Mouse (Mus musculus): ENCODE results near the gene Ccdc136. TPM values are rescaled to one million over a fixed set of nuclear protein-coding genes. Genes with fewer than 3 reads are reported as not detected.
A peak's percentile ranks its signal among the peaks of the same experiment; 100 is the strongest.
"Not testable (repeated sequence)": the region's sequence is repeated elsewhere in the genome, so short reads cannot be mapped to it uniquely, and the experiment has no call there.

Gene Ccdc136
- total RNA-seq, 2 experiments from 2014 or later, result 70.7 to 72.5 TPM

GRCm38 (mm10) chr6:29391241-29391640 lies 4.9 kb upstream of the Ccdc136 start:
- intact Hi-C loops (cut with DNase I), result loop anchor here (10.0 kb wide), 1 partner anchor 134 kb away; the partner anchor contains the start of gene Irf5
- DNase-seq, result not testable (repeated sequence)

- DNase-seq, result no peak
- intact Hi-C loops (cut with DNase I), result loop anchor here (10.0 kb wide), 1 partner anchor 133 kb away; the partner anchor contains the start of gene Irf5
Measured at GRCm38 (mm10) chr6:29391802-29392201, 4.3 kb upstream of the Ccdc136 start.

- intact Hi-C loops (cut with DNase I), result loop anchor here (10.0 kb wide), 1 partner anchor 131 kb away; the partner anchor contains the start of gene Irf5
- DNase-seq, result no peak
Measured at GRCm38 (mm10) chr6:29394286-29394685, 1.8 kb upstream of the Ccdc136 start.

- intact Hi-C loops (cut with DNase I), result loop anchor here (10.0 kb wide), 1 partner anchor 128 kb away; the partner anchor contains the start of gene Irf5
- DNase-seq, result peak; percentile 28
Measured at GRCm38 (mm10) chr6:29396714-29397540, 818 bp downstream of the Ccdc136 start.

GRCm38 (mm10) chr6:29397575-29397974 lies 1.5 kb downstream of the Ccdc136 start:
- intact Hi-C loops (cut with DNase I), result loop anchor here (10.0 kb wide), 1 partner anchor 127 kb away; the partner anchor contains the start of gene Irf5
- DNase-seq, result peak; percentile 63

GRCm38 (mm10) chr6:29399851-29400250 lies 3.7 kb downstream of the Ccdc136 start:
- DNase-seq, result no peak
- intact Hi-C loops (cut with DNase I), result loop anchor here (10.0 kb wide), 1 partner anchor 125 kb away; the partner anchor contains the start of gene Irf5

GRCm38 (mm10) chr6:29402693-29403342 lies 6.7 kb downstream of the Ccdc136 start:
- intact Hi-C loops (cut with DNase I), result no loop called here
- DNase-seq, result peak; percentile 44

GRCm38 (mm10) chr6:29406412-29406811 lies 10.3 kb downstream of the Ccdc136 start:
- intact Hi-C loops (cut with DNase I), result no loop called here
- no peak for DNase-seq

GRCm38 (mm10) chr6:29415446-29415845 lies 19.3 kb downstream of the Ccdc136 start:
- no peak for DNase-seq
- intact Hi-C loops (cut with DNase I), result no loop called here

GRCm38 (mm10) chr6:29420596-29420995 lies 24.5 kb downstream of the Ccdc136 start:
- intact Hi-C loops (cut with DNase I), result no loop called here
- DNase-seq, result no peak

- intact Hi-C loops (cut with DNase I), result no loop called here
- DNase-seq, result no peak
Measured at GRCm38 (mm10) chr6:29425118-29425517, 29.0 kb downstream of the Ccdc136 start.

GRCm38 (mm10) chr6:29426331-29426730 lies 30.2 kb downstream of the Ccdc136 start:
- DNase-seq, result no peak
- intact Hi-C loops (cut with DNase I), result no loop called here

- DNase-seq, result no peak
- intact Hi-C loops (cut with DNase I), result no loop called here
Measured at GRCm38 (mm10) chr6:29428171-29428570, 32.1 kb downstream of the Ccdc136 start.

- no peak for DNase-seq
- intact Hi-C loops (cut with DNase I), result no loop called here
Measured at GRCm38 (mm10) chr6:29430681-29431420, 34.7 kb downstream of the Ccdc136 start.

- intact Hi-C loops (cut with DNase I), result no loop called here
Measured at GRCm38 (mm10) chr6:29431473-29431872, 35.4 kb downstream of the Ccdc136 start.

GRCm38 (mm10) chr6:29432156-29432555 lies 36.0 kb downstream of the Ccdc136 start:
- DNase-seq, result no peak
- intact Hi-C loops (cut with DNase I), result no loop called here

More at GRCm38 (mm10) chr6:29431473-29431872, 35.4 kb downstream of the Ccdc136 start:
- DNase-seq, result no peak

- DNase-seq, result no peak
- intact Hi-C loops (cut with DNase I), result no loop called here
Measured at GRCm38 (mm10) chr6:29432676-29433037, 36.5 kb downstream of the Ccdc136 start.

- DNase-seq, result peak; percentile 31
- intact Hi-C loops (cut with DNase I), result no loop called here
Measured at GRCm38 (mm10) chr6:29433038-29433803, 37.1 kb downstream of the Ccdc136 start, which contains the start of gene Flnc. Flnc (plus strand) TSS chr6:29433256.

GRCm38 (mm10) chr6:29433804-29434795 lies 38.0 kb downstream of the Ccdc136 start:
- intact Hi-C loops (cut with DNase I), result no loop called here
- peak; percentile 56 for DNase-seq
